Mouse (Mus musculus) MEL-GATA-1-ER (cell line): Measurements from ENCODE around the gene Tia1.

Source experiments
- DNase-seq: peaks from one replicate; pipeline ENCODE4 v3.0.0-alpha.2; 2012; ENCODE audit warnings: low read depth; ENCODE audit errors: extremely low read depth

Tia1 gene

GRCm38 (mm10) chr6:86431531-86431930, 27.5 kb downstream of the Tia1 start:
- no peak for DNase-seq

- DNase-seq: no peak
These were observed 29.7 kb downstream of the Tia1 start for GRCm38 (mm10) chr6:86433696-86434095.

- peak; percentile 24 for DNase-seq
These were observed 33.7 kb downstream of the Tia1 start for GRCm38 (mm10) chr6:86437711-86438110.

GRCm38 (mm10) chr6:86438272-86439118, 34.5 kb downstream of the Tia1 start, which contains the start of gene C87436:
Gene C87436 (plus strand): TSS chr6:86438374.
- DNase-seq: peak; percentile 93

- DNase-seq: peak; percentile 13
These were observed 35.1 kb downstream of the Tia1 start for GRCm38 (mm10) chr6:86439119-86439496.

GRCm38 (mm10) chr6:86439531-86439930, 35.5 kb downstream of the Tia1 start:
- DNase-seq: peak; percentile 7

- no peak for DNase-seq
These were observed 37.6 kb downstream of the Tia1 start for GRCm38 (mm10) chr6:86441571-86441970.

GRCm38 (mm10) chr6:86445551-86445950, 41.5 kb downstream of the Tia1 start:
- DNase-seq: no peak

GRCm38 (mm10) chr6:86446927-86447568, 43.0 kb downstream of the Tia1 start:
- peak; percentile 62 for DNase-seq

- DNase-seq: no peak
These were observed 52.7 kb downstream of the Tia1 start for GRCm38 (mm10) chr6:86456727-86457126.

GRCm38 (mm10) chr6:86463079-86463478, 59.1 kb downstream of the Tia1 start:
- no peak for DNase-seq

GRCm38 (mm10) chr6:86471317-86471716, 67.3 kb downstream of the Tia1 start:
- DNase-seq: no peak

GRCm38 (mm10) chr6:86471760-86472099, 67.7 kb downstream of the Tia1 start:
- no peak for DNase-seq

- DNase-seq: peak; percentile 83
These were observed 68.3 kb downstream of the Tia1 start for GRCm38 (mm10) chr6:86472100-86472955.

- peak; percentile 20 for DNase-seq
These were observed 69.1 kb downstream of the Tia1 start for GRCm38 (mm10) chr6:86473077-86473476.

GRCm38 (mm10) chr6:86474072-86474471, 70.1 kb downstream of the Tia1 start:
- no peak for DNase-seq

GRCm38 (mm10) chr6:86474646-86475181, 70.7 kb downstream of the Tia1 start:
- DNase-seq: no peak

GRCm38 (mm10) chr6:86475462-86476167, 71.6 kb downstream of the Tia1 start:
- no peak for DNase-seq

GRCm38 (mm10) chr6:86476931-86477330, 72.9 kb downstream of the Tia1 start:
- DNase-seq: no peak

GRCm38 (mm10) chr6:86479311-86479710, 75.3 kb downstream of the Tia1 start:
- DNase-seq: no peak

- no peak for DNase-seq
These were observed 75.8 kb downstream of the Tia1 start for GRCm38 (mm10) chr6:86479816-86480188.
